Mouse (Mus musculus) forebrain, embryonic 14.5 days (tissue): ENCODE results near the gene Pde1a. TPM values are rescaled to one million over a fixed set of nuclear protein-coding genes. Genes with fewer than 3 reads are reported as not detected.
A peak's percentile ranks its signal among the peaks of the same experiment; 100 is the strongest.

Experiments
- ATAC-seq: fragments of 200-750 bp; cut with Nextera tagmentation; 2 replicates; pipeline ENCODE4 v1.8.0; 2017; ENCODE audit warnings: mild to moderate bottlenecking, moderate library complexity
- DNase-seq: peaks from one replicate; pipeline ENCODE4 v3.0.0-alpha.2; 2015; ENCODE audit warnings: low spot score
- H3K27ac ChIP-seq: fragments of 300-500 bp; sonication (generic); 2 replicates; pipeline ENCODE4 v1.5.1; 2014; ENCODE audit warnings: low read depth, mild to moderate bottlenecking, control low read depth, low read length, moderate library complexity
- H3K27me3 ChIP-seq: fragments of 300-500 bp; sonication (generic); replicated peaks from 2 replicates; pipeline ENCODE4 v1.6.1; 2014; ENCODE audit warnings: low read length, control low read depth, mixed read lengths; ENCODE audit not compliant: control insufficient read depth, insufficient read depth
- H3K36me3 ChIP-seq: fragments of 300-500 bp; sonication (generic); 2 replicates; pipeline ENCODE4 v1.6.1; 2014; ENCODE audit warnings: low read length, control low read depth; ENCODE audit not compliant: control insufficient read depth, insufficient read depth
- H3K4me1 ChIP-seq: fragments of 300-500 bp; sonication (generic); 2 replicates; pipeline ENCODE4 v1.6.1; 2014; ENCODE audit warnings: antibody characterized with exemption, low read length, control low read depth; ENCODE audit not compliant: control insufficient read depth, insufficient read depth
- H3K4me2 ChIP-seq: fragments of 300-500 bp; sonication (generic); 2 replicates; pipeline ENCODE4 v1.6.1; 2014; ENCODE audit warnings: mild to moderate bottlenecking, control low read depth, low read length
- H3K4me3 ChIP-seq: fragments of 300-500 bp; sonication (generic); 2 replicates; pipeline ENCODE4 v1.5.1; 2014; ENCODE audit warnings: low read depth, low read length, control low read depth
- H3K9ac ChIP-seq: fragments of 300-500 bp; sonication (generic); 2 replicates; pipeline ENCODE4 v1.6.1; 2014; ENCODE audit warnings: mild to moderate bottlenecking, low read length, control low read depth, moderate library complexity
- H3K9me3 ChIP-seq: fragments of 300-500 bp; sonication (generic); replicated peaks from 2 replicates; pipeline ENCODE4 v1.6.1; 2016; ENCODE audit warnings: low read length, control low read depth, mixed read lengths; ENCODE audit not compliant: control insufficient read depth
- WGBS: fragments of 180-500 bp; shearing (Covaris S2); extraction: QIAGEN DNeasy Blood & Tissue Kit; methylation state at CpG from one replicate; pipeline ENCODE4 v1.1.7; 2014; 5-methylcytosine and 5-hydroxymethylcytosine counted together
- polyA plus RNA-seq: library from polyadenylated mRNA; unstranded; fragments of >200 nt; fragmentation: Nextera tagmentation; extraction: Ambion mirVana; gene quantifications from 2 replicates; pipeline ENCODE4 v1.2.1, GENCODE M21; 2014

Gene Pde1a
- polyA plus RNA-seq, 1 experiment from 2014 or later: 10.5 TPM

DNA sequence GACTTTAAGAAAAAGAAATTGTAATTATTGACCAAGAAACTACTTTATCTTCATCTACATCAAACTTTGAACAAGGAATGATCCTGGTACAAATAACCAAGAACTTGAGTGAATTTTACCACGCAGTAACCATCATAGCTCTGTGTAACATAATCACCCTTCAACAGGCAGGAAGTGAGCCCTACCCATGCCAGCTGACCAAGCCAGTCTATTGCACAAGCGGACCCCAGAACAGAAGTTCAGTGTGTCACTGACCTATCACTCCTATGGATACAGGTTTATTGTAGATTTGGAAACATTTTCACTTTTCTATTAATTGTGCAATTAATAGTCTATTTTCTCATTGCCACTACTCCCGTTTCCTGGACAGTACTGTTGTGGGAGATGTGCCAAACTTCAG lies 3.4 kb upstream of the Pde1a start:
- 85% methylated on average over 3 of the region's 3 CpGs for WGBS
- no peaks in the 10 kb centered on the region for H3K9me3 ChIP-seq
- 0 out of 2 replicates have a peak, but pooled peaks cover 4% of the 10 kb centered on the region for H3K4me1 ChIP-seq
- H3K36me3 ChIP-seq: no peaks in the 10 kb centered on the region
- H3K27ac ChIP-seq: no peak overlapping the region
- no peak overlapping the region for H3K4me3 ChIP-seq
- no peak for ATAC-seq
- no peak for DNase-seq
- no peak overlapping the region for H3K9ac ChIP-seq
- H3K4me2 ChIP-seq: no peak overlapping the region
- H3K27me3 ChIP-seq: no peaks in the 10 kb centered on the region

DNA sequence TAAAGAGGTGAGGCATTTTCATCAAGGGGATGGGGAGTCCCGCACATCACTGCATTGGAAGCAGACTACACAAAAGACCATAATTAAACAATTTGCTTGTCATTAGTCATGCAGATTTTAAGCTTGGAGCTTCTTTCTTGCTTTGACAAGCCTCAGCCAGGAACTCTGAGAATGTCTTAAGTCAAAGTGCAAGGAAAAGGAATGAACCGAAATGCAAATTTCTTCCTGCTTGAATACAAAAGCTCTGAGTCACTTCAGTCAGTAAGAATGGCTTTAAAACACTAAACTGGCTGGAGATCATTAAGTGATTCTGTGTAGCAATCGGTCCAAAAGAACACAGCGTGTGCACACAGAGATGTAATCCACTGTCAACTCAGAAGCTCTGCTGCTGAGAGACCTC lies 2.6 kb downstream of the Pde1a start:
- no peaks in the 10 kb centered on the region for H3K36me3 ChIP-seq
- H3K27me3 ChIP-seq: no peaks in the 10 kb centered on the region
- no peaks in the 10 kb centered on the region for H3K9me3 ChIP-seq
- no peak overlapping the region for H3K4me3 ChIP-seq
- WGBS: 3% methylated on average over 4 of the region's 4 CpGs
- ATAC-seq: no peak
- H3K27ac ChIP-seq: no peak overlapping the region
- H3K4me1 ChIP-seq: peaks cover 7% of the 10 kb centered on the region; the same call in 1 of the 2 replicates
- H3K4me2 ChIP-seq: peak overlapping the region; percentile 25; the same call in 1 of the 2 replicates
- DNase-seq: peak; percentile 33
- H3K9ac ChIP-seq: no peak overlapping the region

DNA sequence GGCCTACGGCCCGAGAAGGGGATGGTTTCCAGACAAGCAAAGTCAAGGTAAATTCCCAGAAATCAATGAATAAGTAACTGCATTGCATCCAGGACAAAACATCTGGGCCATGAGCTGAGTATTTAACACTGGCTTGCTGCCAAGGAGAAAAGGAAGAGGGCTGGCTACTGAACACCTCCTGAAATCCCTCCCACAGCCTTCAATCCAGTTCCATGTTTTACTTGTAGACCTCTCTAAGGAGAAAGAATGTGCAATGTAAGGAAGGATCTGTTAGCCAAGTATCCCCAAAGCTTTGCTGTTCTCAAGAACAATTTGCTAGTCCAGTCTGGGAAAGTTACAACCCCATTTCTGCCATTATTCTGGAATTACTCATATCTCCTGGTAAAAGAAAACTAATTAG lies 42.4 kb downstream of the Pde1a start:
- WGBS: 93% methylated on average over 2 of the region's 2 CpGs
- ATAC-seq (no peak), DNase-seq (peak; percentile 33)
- Histone ChIP-seq H3K27me3 (no peaks in the 10 kb centered on the region), H3K9me3 (no peaks in the 10 kb centered on the region), H3K36me3 (no peaks in the 10 kb centered on the region), H3K27ac (no peak overlapping the region), H3K9ac (no peak overlapping the region), H3K4me1 (no peaks in the 10 kb centered on the region), H3K4me2 (no peak overlapping the region), H3K4me3 (no peak overlapping the region)

DNA sequence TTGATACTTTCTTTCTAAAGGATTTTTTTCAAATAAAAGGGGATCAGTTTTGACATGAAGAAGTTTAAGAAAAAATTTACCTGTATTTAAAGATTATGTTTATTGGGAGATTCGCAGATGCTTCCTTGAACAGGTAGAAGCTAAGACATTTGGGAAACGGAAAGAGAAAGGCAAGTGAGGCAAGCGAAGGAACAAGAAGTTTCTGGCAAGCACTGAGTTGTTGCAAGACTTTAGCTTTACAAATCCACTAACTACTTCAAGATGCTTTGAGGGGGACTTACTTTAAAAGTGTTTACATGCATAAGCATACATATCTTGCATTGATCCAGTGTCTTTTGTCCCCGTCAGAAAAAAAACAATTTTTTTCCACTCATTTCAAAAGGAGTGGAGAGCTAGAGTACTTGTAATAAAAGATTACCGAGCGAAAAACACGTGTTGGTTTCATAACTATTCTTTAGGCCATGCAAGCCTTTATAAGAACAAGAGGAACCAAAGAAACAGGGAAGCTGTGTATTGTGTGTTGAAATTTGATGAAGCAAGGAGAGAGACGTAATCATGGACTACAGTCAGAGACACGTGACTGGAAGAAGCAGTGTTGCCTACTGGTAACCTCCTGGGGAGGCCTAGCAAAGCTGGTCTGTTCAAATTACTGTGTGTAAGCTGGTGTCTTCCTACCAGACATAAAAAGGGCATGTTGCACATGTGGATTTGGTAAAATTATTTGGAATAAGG lies 49.0 kb downstream of the Pde1a start:
- no peaks in the 10 kb centered on the region for H3K9me3 ChIP-seq
- no peaks in the 10 kb centered on the region for H3K27me3 ChIP-seq
- WGBS: 89% methylated on average over 9 of the region's 9 CpGs
- H3K4me1 ChIP-seq: no peaks in the 10 kb centered on the region
- DNase-seq (no peak), ATAC-seq (no peak)
- no peaks in the 10 kb centered on the region for H3K36me3 ChIP-seq
- no peak overlapping the region for H3K27ac ChIP-seq
- H3K4me2 ChIP-seq: no peak overlapping the region
- no peak overlapping the region for H3K9ac ChIP-seq
- H3K4me3 ChIP-seq: no peak overlapping the region

DNA sequence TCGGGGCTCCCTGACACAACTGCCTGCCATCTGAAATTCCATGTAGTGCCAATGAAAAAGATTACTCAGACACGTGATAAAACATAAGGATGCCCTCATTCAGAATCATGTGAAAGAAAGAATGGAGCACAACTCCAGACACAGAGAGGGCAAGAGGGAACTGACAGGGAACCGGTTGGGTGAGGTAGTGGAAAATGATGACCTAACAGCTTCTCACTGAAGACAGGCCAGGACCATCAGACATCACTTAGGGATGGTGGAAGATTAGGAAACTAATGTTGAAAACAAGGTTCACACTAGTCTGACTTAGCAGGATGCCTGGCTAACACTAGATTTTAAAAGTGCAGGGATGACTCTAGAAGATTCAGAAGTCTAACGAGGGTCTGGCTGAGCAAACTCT lies 49.6 kb downstream of the Pde1a start:
- Histone ChIP-seq H3K9me3 (no peaks in the 10 kb centered on the region), H3K9ac (no peak overlapping the region), H3K4me1 (no peaks in the 10 kb centered on the region), H3K4me3 (no peak overlapping the region), H3K36me3 (no peaks in the 10 kb centered on the region), H3K27me3 (no peaks in the 10 kb centered on the region), H3K4me2 (no peak overlapping the region), H3K27ac (no peak overlapping the region)
- DNase-seq (no peak), ATAC-seq (no peak)
- 87% methylated on average over 4 of the region's 4 CpGs for WGBS

DNA sequence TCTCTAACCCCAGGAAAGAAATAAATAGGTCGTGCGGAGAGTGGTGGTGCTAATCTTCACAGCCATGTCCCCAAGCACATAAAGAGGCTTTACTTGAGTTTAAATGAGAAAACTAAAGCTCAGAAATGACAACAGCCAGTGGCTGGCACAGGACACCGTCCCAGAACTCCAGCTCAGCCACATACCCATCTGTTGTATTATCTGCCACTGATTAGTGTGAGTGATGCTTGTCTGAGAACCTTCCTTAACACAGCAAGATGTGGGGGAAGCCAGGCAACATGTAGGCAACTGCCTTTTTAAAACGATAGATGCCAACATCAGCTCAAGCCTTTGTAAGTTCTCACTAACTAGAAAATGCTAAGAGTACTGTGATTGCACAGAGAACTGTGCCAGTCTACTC lies 52.9 kb downstream of the Pde1a start:
- WGBS: 75% methylated on average over 4 of the region's 4 CpGs
- H3K27ac ChIP-seq: no peak overlapping the region
- DNase-seq (peak; percentile 6), ATAC-seq (peak; percentile 67; the same call in 1 of the 2 replicates)
- H3K27me3 ChIP-seq: no peaks in the 10 kb centered on the region
- H3K4me2 ChIP-seq: no peak overlapping the region
- no peaks in the 10 kb centered on the region for H3K9me3 ChIP-seq
- H3K9ac ChIP-seq: no peak overlapping the region
- H3K4me3 ChIP-seq: no peak overlapping the region
- no peaks in the 10 kb centered on the region for H3K4me1 ChIP-seq
- no peaks in the 10 kb centered on the region for H3K36me3 ChIP-seq

DNA sequence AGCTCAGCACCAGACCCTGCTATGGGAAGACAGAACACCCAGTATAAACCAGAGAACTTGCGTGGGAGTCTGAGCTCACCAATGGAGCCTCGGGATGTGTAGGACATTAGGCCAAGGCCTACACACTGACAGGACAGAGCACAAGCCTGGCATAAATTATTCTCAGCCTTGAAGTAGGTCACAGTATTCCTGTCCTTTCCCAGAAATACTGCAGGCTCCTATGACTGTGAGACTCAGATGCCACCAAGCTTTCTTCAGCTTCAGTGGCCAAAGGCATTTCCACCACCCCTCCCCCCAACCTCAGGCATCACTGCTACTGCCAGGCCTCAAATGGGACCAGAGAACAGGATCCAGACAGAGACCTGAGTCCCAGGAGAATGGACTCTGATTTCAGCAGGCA lies 54.7 kb downstream of the Pde1a start:
- ATAC-seq: no peak

DNA sequence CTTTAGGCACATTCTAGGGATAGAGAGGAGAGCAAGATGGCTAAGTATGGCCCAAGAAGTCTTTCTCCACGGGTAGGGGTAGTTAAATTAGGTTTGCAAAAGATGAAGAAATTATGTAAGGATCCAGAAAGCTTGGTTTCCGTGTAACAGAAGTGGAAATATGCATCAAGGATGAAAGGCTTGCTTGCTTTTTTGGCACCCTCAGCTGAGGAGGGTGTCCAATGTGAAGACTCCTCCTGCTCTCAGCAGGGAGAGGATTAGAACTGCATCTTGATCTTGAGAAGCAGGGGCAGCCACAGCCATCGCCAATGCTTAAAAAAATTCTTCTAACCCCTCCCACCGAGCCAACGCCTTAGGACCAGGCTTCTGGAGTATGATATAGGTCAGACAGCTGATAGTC lies 55.2 kb downstream of the Pde1a start:
- Histone ChIP-seq H3K27me3 (no peaks in the 10 kb centered on the region), H3K4me3 (no peak overlapping the region), H3K9ac (no peak overlapping the region), H3K4me1 (no peaks in the 10 kb centered on the region), H3K4me2 (no peak overlapping the region), H3K36me3 (no peaks in the 10 kb centered on the region), H3K27ac (no peak overlapping the region), H3K9me3 (no peaks in the 10 kb centered on the region)
- DNase-seq (no peak), ATAC-seq (no peak)
- 58% methylated on average over 5 of the region's 5 CpGs for WGBS

More for the DNA sequence above, 54.7 kb downstream of the Pde1a start:
- Histone ChIP-seq H3K27me3 (no peaks in the 10 kb centered on the region), H3K9ac (no peak overlapping the region), H3K9me3 (no peaks in the 10 kb centered on the region), H3K4me2 (no peak overlapping the region), H3K36me3 (no peaks in the 10 kb centered on the region), H3K4me3 (no peak overlapping the region), H3K27ac (no peak overlapping the region), H3K4me1 (no peaks in the 10 kb centered on the region)
- WGBS: 93% methylated on average over 2 of the region's 2 CpGs
- DNase-seq: no peak

DNA sequence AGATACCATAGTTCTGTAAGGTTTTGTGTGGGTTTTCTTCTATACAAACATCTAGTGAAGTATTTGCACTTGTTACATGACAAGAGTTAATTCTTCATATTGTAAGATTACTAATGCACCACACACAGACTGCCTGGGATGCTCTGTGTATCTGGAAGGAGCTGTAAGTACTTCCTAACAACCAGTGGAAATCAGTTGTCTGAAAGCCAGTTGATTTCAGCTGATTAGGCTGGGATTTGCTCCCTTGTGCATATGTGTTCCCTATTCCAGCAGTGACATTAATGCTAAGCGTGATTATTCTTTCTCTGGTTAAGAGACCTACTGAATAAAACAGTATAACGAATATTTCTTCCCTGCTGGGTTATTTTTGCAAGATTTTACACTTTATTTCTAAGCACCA lies 55.8 kb downstream of the Pde1a start:
- 57% methylated on average over 2 of the region's 2 CpGs for WGBS
- Histone ChIP-seq H3K4me3 (no peak overlapping the region), H3K4me2 (no peak overlapping the region), H3K4me1 (no peaks in the 10 kb centered on the region), H3K9ac (no peak overlapping the region), H3K27ac (no peak overlapping the region), H3K36me3 (no peaks in the 10 kb centered on the region), H3K27me3 (no peaks in the 10 kb centered on the region), H3K9me3 (no peaks in the 10 kb centered on the region)
- ATAC-seq (no peak), DNase-seq (peak; percentile 17)
